Mouse (Mus musculus): ENCODE results near the gene Tceanc. TPM values are rescaled to one million over a fixed set of nuclear protein-coding genes. Genes with fewer than 3 reads are reported as not detected.

The Tceanc gene
- 6.0 TPM for polyA plus RNA-seq (2017; shearing (Covaris generic))

DNA sequence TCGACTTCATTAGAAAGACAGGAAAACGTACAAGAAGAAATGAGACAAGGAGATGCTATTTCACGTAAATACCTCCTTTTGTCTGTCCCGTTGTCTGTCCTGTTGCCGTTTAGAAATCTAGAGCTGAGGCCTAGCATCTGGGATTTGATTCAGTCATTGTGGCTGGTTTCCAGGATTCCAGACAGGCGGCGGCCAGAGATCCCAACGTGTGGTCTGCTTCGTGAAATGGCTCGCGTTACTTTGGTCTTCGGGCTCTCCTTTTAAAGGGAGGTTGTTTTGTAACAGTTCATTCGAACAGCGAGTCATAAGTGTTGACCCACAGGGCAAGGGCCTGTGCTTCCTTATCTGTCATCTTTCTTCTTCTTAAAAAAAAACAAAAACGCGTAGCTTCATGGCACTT is at the start of gene Tceanc:
Gene Tceanc, minus strand, starts transcription at position 223 of the 400 bp plus-strand sequence.

DNA sequence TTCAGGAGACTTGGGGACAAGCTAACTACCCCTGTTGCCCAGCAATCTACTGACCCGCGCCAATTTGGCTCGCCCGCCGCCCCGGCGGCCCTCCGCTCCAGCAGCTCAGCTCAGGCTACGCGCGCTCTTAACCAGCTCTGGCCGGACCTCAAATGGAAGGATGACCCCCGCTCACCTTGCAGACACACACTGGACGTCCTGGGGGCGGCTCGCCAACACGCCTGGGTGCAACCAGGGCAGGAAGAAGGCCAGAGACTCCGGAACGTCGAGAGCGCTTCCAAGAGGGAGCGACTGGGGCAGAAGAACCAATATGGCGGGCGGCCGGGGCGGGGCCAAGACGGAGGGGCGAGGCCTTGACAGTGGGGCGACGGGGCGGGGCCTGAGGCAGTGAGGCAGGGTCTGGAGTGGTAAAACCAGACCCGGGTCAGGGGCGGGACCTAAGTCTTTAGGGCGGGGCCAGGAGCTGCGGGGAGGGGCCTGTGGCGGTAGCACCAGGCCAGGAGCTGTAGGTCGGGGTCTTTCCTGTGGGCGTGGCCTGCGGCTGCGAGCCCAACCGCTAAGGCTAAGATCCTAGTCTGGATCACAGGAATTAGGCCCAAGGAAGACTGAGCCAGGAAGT is 38.9 kb downstream of the Tceanc start, which contains the start of gene Rab9:
Gene Rab9, minus strand, starts transcription at position 503 of the 619 bp plus-strand sequence.

Other genes starting within 250 kb of the Tceanc start
- 23.9 TPM for gene Trappc2, start 78.0 kb downstream of the Tceanc start, polyA plus RNA-seq (2017; shearing (Covaris generic))
- gene Ofd1, start 77.9 kb downstream of the Tceanc start, polyA plus RNA-seq (2017; shearing (Covaris generic)): 6.7 TPM
- gene Rab9, start 38.7 kb downstream of the Tceanc start, polyA plus RNA-seq (2017; shearing (Covaris generic)): 40.6 TPM
- not detected for gene Egfl6, start 67.2 kb upstream of the Tceanc start, polyA plus RNA-seq (2017; shearing (Covaris generic))